Mouse (Mus musculus) lung, embryonic 14.5 days (tissue): ENCODE results near the gene Aqp1. TPM values are rescaled to one million over a fixed set of nuclear protein-coding genes. Genes with fewer than 3 reads are reported as not detected.
A peak's percentile ranks its signal among the peaks of the same experiment; 100 is the strongest.

Source experiments
- ATAC-seq: fragments of 200-750 bp; cut with Nextera tagmentation; 2 replicates; pipeline ENCODE4 v1.8.0; 2017; ENCODE audit warnings: mild to moderate bottlenecking, moderate TSS enrichment, moderate library complexity; ENCODE audit not compliant: insufficient read depth
- DNase-seq: peaks from one replicate; pipeline ENCODE4 v3.0.0-alpha.2; 2015
- H3K27ac ChIP-seq: fragments of 300-500 bp; sonication (generic); 2 replicates; pipeline ENCODE4 v1.5.1; 2014; ENCODE audit warnings: low read depth, mild to moderate bottlenecking, moderate library complexity
- H3K27me3 ChIP-seq: fragments of 300-500 bp; sonication (generic); 2 replicates; pipeline ENCODE4 v1.6.1; 2014; ENCODE audit warnings: low read length, control low read depth; ENCODE audit not compliant: insufficient read depth
- H3K36me3 ChIP-seq: fragments of 300-500 bp; sonication (generic); 2 replicates; pipeline ENCODE4 v1.6.1; 2014; ENCODE audit warnings: control low read depth; ENCODE audit not compliant: insufficient read depth
- H3K4me1 ChIP-seq: fragments of 300-500 bp; sonication (generic); 2 replicates; pipeline ENCODE4 v1.6.1; 2014; ENCODE audit warnings: antibody characterized with exemption, control low read depth; ENCODE audit not compliant: insufficient read depth
- H3K4me2 ChIP-seq: fragments of 300-500 bp; sonication (generic); 2 replicates; pipeline ENCODE4 v1.6.1; 2014; ENCODE audit warnings: mild to moderate bottlenecking
- H3K4me3 ChIP-seq: fragments of 300-500 bp; sonication (generic); 2 replicates; pipeline ENCODE4 v1.5.1; 2014; ENCODE audit warnings: low read depth, low read length
- H3K9ac ChIP-seq: fragments of 300-500 bp; sonication (generic); 2 replicates; pipeline ENCODE4 v1.6.1; 2014
- H3K9me3 ChIP-seq: fragments of 300-500 bp; sonication (generic); 2 replicates; pipeline ENCODE4 v1.6.1; 2016; ENCODE audit warnings: low read depth, low read length, control low read depth
- CTCF ChIP-seq: IDR thresholded peaks from 2 replicates; pipeline ENCODE4 v1.5.1; 2016; ENCODE audit warnings: antibody characterized with exemption, low read depth
- WGBS: fragments of 180-500 bp; shearing (Covaris S2); extraction: QIAGEN DNeasy Blood & Tissue Kit; methylation state at CpG from one replicate; pipeline ENCODE4 v1.1.7; 2014; 5-methylcytosine and 5-hydroxymethylcytosine counted together
- polyA plus RNA-seq: library from polyadenylated mRNA; unstranded; fragments of >200 nt; fragmentation: Nextera tagmentation; extraction: Ambion mirVana; gene quantifications from 2 replicates; pipeline ENCODE4 v1.2.1, GENCODE M21; 2014

Aqp1 gene
- polyA plus RNA-seq, 1 experiment from 2014 or later, result 4.4 TPM

DNA sequence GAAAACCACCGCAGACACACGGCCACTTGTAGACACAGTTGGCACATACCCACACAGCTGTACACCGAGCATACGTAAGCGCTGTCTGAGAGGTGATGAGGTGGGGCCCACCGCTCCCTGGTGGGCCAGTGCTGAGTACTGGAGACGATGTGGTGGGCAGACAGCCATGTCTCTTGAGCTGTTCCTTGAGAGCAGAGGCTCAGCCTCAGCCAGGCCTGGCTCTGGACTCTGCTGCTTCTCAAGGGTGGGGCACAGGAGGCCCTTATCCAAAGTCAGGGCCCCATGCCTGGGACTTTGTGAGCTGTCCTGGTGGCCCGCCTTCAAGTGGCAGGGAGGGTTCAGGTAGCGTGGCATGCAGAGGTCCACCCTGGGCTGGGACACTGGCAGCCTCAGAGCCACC, 6.1 kb downstream of the Aqp1 start:
- ATAC-seq (peak; percentile 48), DNase-seq (peak; percentile 58)
- peaks cover 24% of the 10 kb centered on the region for H3K4me1 ChIP-seq

DNA sequence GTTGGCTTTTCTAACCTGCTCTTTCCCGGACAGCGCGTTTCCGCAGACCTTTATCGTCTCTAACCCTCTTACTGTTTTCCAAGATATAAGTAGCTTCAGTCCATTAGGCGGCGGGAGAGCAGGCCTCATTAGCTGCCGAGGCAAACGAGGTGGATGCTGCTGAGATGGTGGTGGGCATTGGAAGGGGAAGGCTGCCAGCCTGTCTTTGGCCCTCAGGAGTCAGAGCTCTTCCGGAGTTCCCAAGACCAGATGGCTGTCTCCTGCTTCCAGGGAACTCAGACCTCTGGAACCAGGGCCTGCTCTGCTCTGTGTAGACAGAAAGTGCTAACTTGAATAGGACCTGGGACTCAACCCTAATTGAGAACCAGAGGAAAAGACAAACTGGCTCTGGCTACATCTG, 7.2 kb downstream of the Aqp1 start:
- Histone ChIP-seq H3K9me3 (no peaks in the 10 kb centered on the region), H3K9ac (no peak overlapping the region), H3K27me3 (no peaks in the 10 kb centered on the region), H3K4me2 (no peak overlapping the region), H3K36me3 (no peaks in the 10 kb centered on the region), H3K4me1 (peaks cover 24% of the 10 kb centered on the region), H3K27ac (no peak overlapping the region), H3K4me3 (no peak overlapping the region)
- ATAC-seq (no peak), DNase-seq (no peak)
- no peak for TF ChIP-seq CTCF
- WGBS, result 82% methylated on average over 10 of the region's 10 CpGs

More for the DNA sequence above, 6.1 kb downstream of the Aqp1 start:
- Histone ChIP-seq H3K27ac (peak overlapping the region; percentile 80), H3K4me2 (no peak overlapping the region), H3K9ac (no peak overlapping the region; the same call in 1 of the 2 replicates), H3K36me3 (no peaks in the 10 kb centered on the region), H3K4me3 (no peak overlapping the region), H3K27me3 (no peaks in the 10 kb centered on the region), H3K9me3 (no peaks in the 10 kb centered on the region)
- 34% methylated on average over 9 of the region's 9 CpGs for WGBS
- no peak; the same call in 1 of the 2 replicates for TF ChIP-seq CTCF

DNA sequence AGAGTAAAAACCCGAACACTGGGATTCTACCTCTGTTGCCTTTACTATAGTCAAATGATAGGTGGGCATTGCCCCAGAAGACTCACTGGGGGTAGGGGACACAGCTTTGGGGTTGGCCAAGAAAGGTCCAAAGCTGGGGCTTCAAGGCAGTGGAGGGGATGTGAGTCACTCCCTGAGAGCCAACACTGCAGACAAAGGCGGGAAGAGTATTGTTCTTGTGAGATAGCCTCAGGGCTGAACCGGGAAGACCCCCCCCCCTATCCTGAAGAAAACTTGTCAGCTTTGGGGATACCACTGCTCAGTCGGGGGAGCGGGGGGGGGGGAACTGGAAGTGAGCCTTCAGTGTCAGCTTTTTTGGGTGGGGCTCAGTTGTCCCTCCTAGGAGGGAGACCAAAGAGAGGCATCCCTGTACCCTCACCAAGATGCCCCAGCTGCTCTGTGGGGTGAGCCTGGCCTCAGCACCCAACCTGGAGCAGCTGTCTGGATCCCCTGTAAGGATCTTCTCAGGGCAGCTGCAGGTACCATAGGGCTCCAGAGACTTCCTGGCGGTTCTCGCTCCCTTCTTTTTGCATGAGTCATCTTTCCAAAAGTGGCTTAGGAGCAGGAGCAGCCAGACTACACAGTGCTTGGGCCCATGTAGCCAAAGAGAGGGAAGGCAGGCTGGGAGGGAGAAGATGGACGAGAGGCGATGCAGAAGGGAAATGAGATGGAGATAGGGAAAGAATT, 8.2 kb downstream of the Aqp1 start:
- H3K27ac ChIP-seq, result no peak overlapping the region
- H3K9ac ChIP-seq, result no peak overlapping the region
- H3K4me1 ChIP-seq, result peaks cover 24% of the 10 kb centered on the region
- TF ChIP-seq CTCF, result no peak
- H3K4me2 ChIP-seq, result no peak overlapping the region
- DNase-seq (no peak), ATAC-seq (no peak)
- H3K36me3 ChIP-seq, result no peaks in the 10 kb centered on the region
- no peak overlapping the region for H3K4me3 ChIP-seq
- H3K9me3 ChIP-seq, result no peaks in the 10 kb centered on the region
- WGBS, result 66% methylated on average over 9 of the region's 9 CpGs
- no peaks in the 10 kb centered on the region for H3K27me3 ChIP-seq

DNA sequence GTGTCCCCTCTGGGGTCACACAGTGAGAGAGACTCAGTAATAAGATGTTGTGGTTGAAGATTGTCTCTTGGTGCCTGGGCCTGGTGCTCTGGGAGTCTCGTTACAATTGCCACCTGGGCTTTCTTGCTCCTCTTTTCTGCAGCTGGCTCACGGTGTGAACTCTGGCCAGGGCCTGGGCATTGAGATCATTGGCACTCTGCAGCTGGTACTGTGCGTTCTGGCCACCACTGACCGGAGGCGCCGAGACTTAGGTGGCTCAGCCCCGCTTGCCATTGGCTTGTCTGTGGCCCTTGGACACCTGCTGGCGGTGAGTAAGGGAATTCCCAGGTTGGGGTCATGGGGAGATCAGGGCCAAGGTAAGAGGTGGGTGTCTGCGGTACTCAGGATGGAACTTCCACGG, 9.0 kb downstream of the Aqp1 start:
- Histone ChIP-seq H3K9me3 (no peaks in the 10 kb centered on the region), H3K9ac (no peak overlapping the region), H3K27ac (no peak overlapping the region), H3K36me3 (no peaks in the 10 kb centered on the region), H3K27me3 (no peaks in the 10 kb centered on the region), H3K4me1 (peaks cover 23% of the 10 kb centered on the region), H3K4me2 (no peak overlapping the region), H3K4me3 (no peak overlapping the region)
- 86% methylated on average over 10 of the region's 10 CpGs for WGBS
- DNase-seq, result no peak
- ATAC-seq, result no peak
- TF ChIP-seq CTCF, result no peak

DNA sequence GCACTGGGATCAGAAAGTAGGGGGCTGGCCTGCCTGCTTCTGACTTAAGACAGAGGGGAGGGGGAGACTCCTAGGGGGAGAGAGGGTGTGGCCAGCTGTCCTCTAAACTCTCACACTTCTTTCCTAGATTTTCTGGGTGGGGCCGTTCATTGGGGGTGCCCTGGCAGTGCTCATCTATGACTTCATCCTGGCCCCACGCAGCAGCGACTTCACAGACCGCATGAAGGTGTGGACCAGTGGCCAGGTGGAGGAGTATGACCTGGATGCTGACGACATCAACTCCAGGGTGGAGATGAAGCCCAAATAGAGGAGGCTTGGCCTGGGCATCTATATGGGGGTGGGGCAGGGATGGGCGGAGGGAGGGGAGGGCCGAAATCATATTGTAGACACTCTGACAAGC, 10.3 kb downstream of the Aqp1 start:
- Histone ChIP-seq H3K4me2 (no peak overlapping the region), H3K4me1 (peaks cover 11% of the 10 kb centered on the region), H3K9me3 (no peaks in the 10 kb centered on the region), H3K9ac (no peak overlapping the region), H3K36me3 (no peaks in the 10 kb centered on the region), H3K27me3 (no peaks in the 10 kb centered on the region), H3K4me3 (no peak overlapping the region), H3K27ac (no peak overlapping the region)
- WGBS, result 77% methylated on average over 7 of the region's 7 CpGs
- DNase-seq (no peak), ATAC-seq (no peak)
- TF ChIP-seq CTCF, result no peak

DNA sequence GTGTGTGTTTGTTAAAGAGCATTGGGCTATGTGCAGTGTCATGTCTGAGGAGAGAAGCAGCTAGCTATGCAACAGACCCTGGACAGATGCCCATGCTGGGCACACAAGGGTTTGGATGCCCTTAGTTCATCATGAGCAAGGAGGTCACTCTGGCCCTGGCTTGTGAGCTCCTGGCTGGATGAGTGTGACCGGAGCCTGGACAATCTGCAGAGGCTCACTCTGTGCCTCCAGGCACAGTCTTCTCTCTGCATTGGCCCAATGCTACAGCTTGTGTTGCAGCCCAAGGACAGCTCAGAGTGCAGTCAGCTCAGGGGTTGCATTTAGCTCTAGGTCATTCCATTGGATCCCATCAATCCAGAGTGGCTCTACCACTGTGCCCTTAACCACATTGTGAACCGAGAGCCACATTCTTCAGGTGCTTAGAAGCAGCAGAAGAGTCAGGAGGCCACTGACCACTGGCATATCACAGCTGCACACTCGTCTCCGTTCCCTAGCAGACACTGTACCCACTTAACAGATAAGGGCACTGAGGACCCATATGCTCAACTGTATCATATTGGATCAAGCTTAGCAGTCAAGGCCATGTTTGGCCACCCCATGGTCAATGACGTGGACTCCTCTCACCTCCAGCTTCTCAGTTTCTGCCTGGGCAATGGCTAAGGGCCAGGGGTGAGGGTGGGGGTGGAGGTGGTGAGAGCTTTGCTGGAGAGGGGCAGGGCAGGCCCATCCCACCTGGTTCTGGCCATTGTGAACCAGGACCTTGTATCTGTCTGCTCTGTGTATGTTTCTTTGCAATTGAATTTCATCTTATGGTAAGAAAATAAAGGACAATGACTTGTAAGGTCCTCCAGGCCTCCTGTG, 11.7 kb downstream of the Aqp1 start:
- ATAC-seq, result no peak
- WGBS, result 84% methylated on average over 5 of the region's 5 CpGs

DNA sequence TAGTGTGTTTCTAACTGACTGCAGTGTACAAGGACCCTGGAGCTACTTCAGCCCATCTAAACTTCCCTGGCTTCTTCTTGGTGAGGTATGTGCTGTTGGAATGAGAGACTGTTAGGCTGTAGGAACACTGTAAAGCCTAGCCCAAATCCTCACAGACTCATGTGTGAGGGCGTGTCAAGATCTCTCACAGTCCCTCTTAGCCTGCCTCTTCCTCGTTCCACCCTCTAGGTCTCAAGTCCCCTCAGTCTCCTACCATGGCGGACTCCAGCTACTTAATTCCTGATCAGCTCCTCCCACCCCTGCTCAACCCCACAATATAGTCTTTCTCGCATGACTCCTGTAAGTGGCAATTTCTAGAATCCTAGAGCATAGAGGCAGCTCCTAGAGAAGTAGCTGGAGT, 13.0 kb downstream of the Aqp1 start:
- no peaks in the 10 kb centered on the region for H3K9me3 ChIP-seq
- H3K27me3 ChIP-seq, result no peaks in the 10 kb centered on the region
- no peak overlapping the region for H3K9ac ChIP-seq
- WGBS, result 74% methylated on average over 4 of the region's 4 CpGs
- no peak overlapping the region for H3K4me3 ChIP-seq
- DNase-seq (no peak), ATAC-seq (no peak)
- no peak overlapping the region for H3K4me2 ChIP-seq
- no peaks in the 10 kb centered on the region for H3K36me3 ChIP-seq
- no peak overlapping the region for H3K27ac ChIP-seq
- no peaks in the 10 kb centered on the region for H3K4me1 ChIP-seq
- no peak for TF ChIP-seq CTCF

More for the DNA sequence above, 11.7 kb downstream of the Aqp1 start:
- no peak overlapping the region for H3K9ac ChIP-seq
- no peak for TF ChIP-seq CTCF
- H3K4me3 ChIP-seq, result no peak overlapping the region
- no peaks in the 10 kb centered on the region for H3K36me3 ChIP-seq
- H3K4me2 ChIP-seq, result no peak overlapping the region
- H3K27me3 ChIP-seq, result no peaks in the 10 kb centered on the region
- H3K4me1 ChIP-seq, result peaks cover 1% of the 10 kb centered on the region; the same call in 1 of the 2 replicates
- H3K9me3 ChIP-seq, result no peaks in the 10 kb centered on the region
- DNase-seq, result no peak
- H3K27ac ChIP-seq, result no peak overlapping the region
